Mouse (Mus musculus) forebrain, embryonic 15.5 days (tissue): ENCODE measurements around the gene Snrpd3. TPM values are rescaled to one million over a fixed set of nuclear protein-coding genes. Genes with fewer than 3 reads are reported as not detected.
A peak's percentile ranks its signal among the peaks of the same experiment; 100 is the strongest.

ENCODE experiments used
- ATAC-seq: fragments of 200-750 bp; cut with Nextera tagmentation; replicated peaks from 2 replicates; pipeline ENCODE4 v1.8.0; 2017; ENCODE audit warnings: mild to moderate bottlenecking, moderate TSS enrichment, moderate library complexity
- H3K27ac ChIP-seq: fragments of 300-500 bp; sonication (generic); replicated peaks from 2 replicates; pipeline ENCODE4 v1.5.1; 2015; ENCODE audit warnings: mild to moderate bottlenecking, inconsistent platforms
- H3K27me3 ChIP-seq: fragments of 300-500 bp; sonication (generic); 2 replicates; pipeline ENCODE4 v1.6.1; 2015; ENCODE audit warnings: inconsistent platforms
- H3K36me3 ChIP-seq: fragments of 300-500 bp; sonication (generic); 2 replicates; pipeline ENCODE4 v1.6.1; 2015; ENCODE audit warnings: mild to moderate bottlenecking, inconsistent platforms
- H3K4me1 ChIP-seq: fragments of 300-500 bp; sonication (generic); 2 replicates; pipeline ENCODE4 v1.6.1; 2015; ENCODE audit warnings: inconsistent platforms
- H3K4me2 ChIP-seq: fragments of 300-500 bp; sonication (generic); replicated peaks from 2 replicates; pipeline ENCODE4 v1.6.1; 2015; ENCODE audit warnings: mild to moderate bottlenecking, inconsistent platforms
- H3K4me3 ChIP-seq: fragments of 300-500 bp; sonication (generic); 2 replicates; pipeline ENCODE4 v1.5.1; 2015; ENCODE audit warnings: mild to moderate bottlenecking, inconsistent platforms
- H3K9ac ChIP-seq: fragments of 300-500 bp; sonication (generic); replicated peaks from 2 replicates; pipeline ENCODE4 v1.6.1; 2015; ENCODE audit warnings: mild to moderate bottlenecking, inconsistent platforms
- H3K9me3 ChIP-seq: fragments of 300-500 bp; sonication (generic); 2 replicates; pipeline ENCODE4 v1.6.1; 2016; ENCODE audit warnings: inconsistent platforms
- WGBS: fragments of 180-500 bp; shearing (Covaris S2); methylation state at CpG from one replicate; pipeline ENCODE4 v1.1.7; 2015; ENCODE audit warnings: mixed read lengths; 5-methylcytosine and 5-hydroxymethylcytosine counted together
- polyA plus RNA-seq: library from polyadenylated mRNA; unstranded; fragments of >200 nt; fragmentation: Nextera tagmentation; extraction: Ambion mirVana; gene quantifications from 2 replicates; pipeline ENCODE4 v1.2.1, GENCODE M21; 2015

Gene Snrpd3
- polyA plus RNA-seq, 1 experiment from 2014 or later, result 156 TPM

GRCm38 (mm10) chr10:75547901-75548300 is 30.6 kb downstream of the Snrpd3 start:
- H3K9me3 ChIP-seq, result peaks cover 6% of the 10 kb centered on the region; the same call in 1 of the 2 replicates
- WGBS, result 75% methylated on average over 7 of the region's 7 CpGs
- H3K27ac ChIP-seq, result no peak overlapping the region
- no peak for ATAC-seq
- H3K4me3 ChIP-seq, result no peak overlapping the region
- H3K27me3 ChIP-seq, result no peaks in the 10 kb centered on the region
- no peak overlapping the region for H3K4me2 ChIP-seq
- peaks cover under 1% of the 10 kb centered on the region; the same call in 1 of the 2 replicates for H3K36me3 ChIP-seq
- peaks cover 12% of the 10 kb centered on the region for H3K4me1 ChIP-seq
- no peak overlapping the region for H3K9ac ChIP-seq

- no peak overlapping the region for H3K4me2 ChIP-seq
- no peak overlapping the region for H3K27ac ChIP-seq
- H3K4me1 ChIP-seq, result peaks cover 12% of the 10 kb centered on the region
- no peak overlapping the region for H3K9ac ChIP-seq
- no peaks in the 10 kb centered on the region for H3K27me3 ChIP-seq
- WGBS, result 44% methylated on average over 14 of the region's 14 CpGs
- 0 out of 2 replicates have a peak, but pooled peaks have one; percentile 19 for ATAC-seq
- H3K9me3 ChIP-seq, result peaks cover 6% of the 10 kb centered on the region; the same call in 1 of the 2 replicates
- H3K36me3 ChIP-seq, result peaks cover 6% of the 10 kb centered on the region
- H3K4me3 ChIP-seq, result no peak overlapping the region
Measured at GRCm38 (mm10) chr10:75548486-75548885, 31.1 kb downstream of the Snrpd3 start.

GRCm38 (mm10) chr10:75549886-75550285 is 32.5 kb downstream of the Snrpd3 start:
- Histone ChIP-seq H3K27ac (no peak overlapping the region), H3K4me1 (peaks cover 12% of the 10 kb centered on the region), H3K27me3 (no peaks in the 10 kb centered on the region), H3K4me2 (no peak overlapping the region), H3K36me3 (peaks cover 15% of the 10 kb centered on the region), H3K4me3 (no peak overlapping the region), H3K9me3 (peaks cover 6% of the 10 kb centered on the region; the same call in 1 of the 2 replicates), H3K9ac (no peak overlapping the region)
- no peak for ATAC-seq
- WGBS, result 82% methylated on average over 7 of the region's 7 CpGs

GRCm38 (mm10) chr10:75551175-75551574 is 33.8 kb downstream of the Snrpd3 start:
- Histone ChIP-seq H3K4me1 (peaks cover 18% of the 10 kb centered on the region), H3K4me2 (no peak overlapping the region), H3K4me3 (no peak overlapping the region), H3K27me3 (no peaks in the 10 kb centered on the region), H3K9me3 (no peaks in the 10 kb centered on the region), H3K27ac (no peak overlapping the region), H3K36me3 (peaks cover 15% of the 10 kb centered on the region), H3K9ac (no peak overlapping the region)
- ATAC-seq, result no peak
- WGBS, result 59% methylated on average over 12 of the region's 12 CpGs

GRCm38 (mm10) chr10:75552106-75552505 is 34.8 kb downstream of the Snrpd3 start:
- Histone ChIP-seq H3K9me3 (no peaks in the 10 kb centered on the region), H3K9ac (no peak overlapping the region), H3K27me3 (no peaks in the 10 kb centered on the region), H3K4me2 (no peak overlapping the region), H3K36me3 (peaks cover 15% of the 10 kb centered on the region), H3K4me3 (no peak overlapping the region), H3K27ac (no peak overlapping the region), H3K4me1 (peaks cover 28% of the 10 kb centered on the region)
- WGBS, result 87% methylated on average over 2 of the region's 2 CpGs
- ATAC-seq, result no peak

GRCm38 (mm10) chr10:75552701-75553450 is 35.5 kb downstream of the Snrpd3 start:
- 80% methylated on average over 13 of the region's 13 CpGs for WGBS
- Histone ChIP-seq H3K9me3 (no peaks in the 10 kb centered on the region), H3K27ac (no peak overlapping the region), H3K4me2 (no peak overlapping the region), H3K4me3 (no peak overlapping the region), H3K9ac (no peak overlapping the region), H3K27me3 (no peaks in the 10 kb centered on the region), H3K4me1 (peaks cover 34% of the 10 kb centered on the region), H3K36me3 (peaks cover 15% of the 10 kb centered on the region)
- ATAC-seq, result no peak

GRCm38 (mm10) chr10:75554090-75554489 is 36.7 kb downstream of the Snrpd3 start:
- peaks cover 15% of the 10 kb centered on the region for H3K36me3 ChIP-seq
- WGBS, result 91% methylated on average over 8 of the region's 8 CpGs
- H3K9me3 ChIP-seq, result no peaks in the 10 kb centered on the region
- no peak overlapping the region for H3K4me2 ChIP-seq
- H3K4me1 ChIP-seq, result peaks cover 35% of the 10 kb centered on the region
- H3K4me3 ChIP-seq, result no peak overlapping the region
- no peaks in the 10 kb centered on the region for H3K27me3 ChIP-seq
- H3K9ac ChIP-seq, result no peak overlapping the region
- ATAC-seq, result no peak
- no peak overlapping the region for H3K27ac ChIP-seq

GRCm38 (mm10) chr10:75555557-75555956 is 38.2 kb downstream of the Snrpd3 start:
- H3K27me3 ChIP-seq, result no peaks in the 10 kb centered on the region
- H3K4me1 ChIP-seq, result peaks cover 44% of the 10 kb centered on the region
- 58% methylated on average over 6 of the region's 6 CpGs for WGBS
- no peaks in the 10 kb centered on the region for H3K9me3 ChIP-seq
- no peak overlapping the region for H3K9ac ChIP-seq
- ATAC-seq, result no peak
- no peak overlapping the region for H3K4me3 ChIP-seq
- H3K27ac ChIP-seq, result peak overlapping the region; percentile 71
- no peak overlapping the region for H3K4me2 ChIP-seq
- peaks cover 15% of the 10 kb centered on the region for H3K36me3 ChIP-seq

- ATAC-seq, result peak; percentile 55
- H3K9me3 ChIP-seq, result no peaks in the 10 kb centered on the region
- no peak overlapping the region for H3K4me3 ChIP-seq
- H3K9ac ChIP-seq, result no peak overlapping the region
- H3K36me3 ChIP-seq, result peaks cover 15% of the 10 kb centered on the region
- peaks cover 48% of the 10 kb centered on the region for H3K4me1 ChIP-seq
- 9% methylated on average over 9 of the region's 9 CpGs for WGBS
- peak overlapping the region; percentile 71 for H3K27ac ChIP-seq
- H3K27me3 ChIP-seq, result no peaks in the 10 kb centered on the region
- H3K4me2 ChIP-seq, result no peak overlapping the region
Measured at GRCm38 (mm10) chr10:75556026-75556425, 38.7 kb downstream of the Snrpd3 start.

GRCm38 (mm10) chr10:75558515-75558914 is 41.2 kb downstream of the Snrpd3 start:
- WGBS, result 13% methylated on average over 3 of the region's 3 CpGs
- peak; percentile 53 for ATAC-seq
- Histone ChIP-seq H3K27me3 (no peaks in the 10 kb centered on the region), H3K4me1 (peaks cover 49% of the 10 kb centered on the region), H3K4me3 (peak overlapping the region; percentile 80), H3K4me2 (peak overlapping the region; percentile 97), H3K36me3 (peaks cover 9% of the 10 kb centered on the region), H3K9me3 (no peaks in the 10 kb centered on the region), H3K27ac (peak overlapping the region; percentile 91), H3K9ac (peak overlapping the region; percentile 36; the same call in 1 of the 2 replicates)

GRCm38 (mm10) chr10:75559041-75559675 is 41.8 kb downstream of the Snrpd3 start:
- WGBS, result 3% methylated on average over 14 of the region's 14 CpGs
- peak overlapping the region; percentile 80 for H3K4me3 ChIP-seq
- H3K9ac ChIP-seq, result peak overlapping the region; percentile 94
- H3K36me3 ChIP-seq, result 0 out of 2 replicates have a peak, but pooled peaks cover 2% of the 10 kb centered on the region
- H3K27me3 ChIP-seq, result no peaks in the 10 kb centered on the region
- H3K4me1 ChIP-seq, result peaks cover 49% of the 10 kb centered on the region
- peak overlapping the region; percentile 97 for H3K4me2 ChIP-seq
- H3K9me3 ChIP-seq, result no peaks in the 10 kb centered on the region
- ATAC-seq, result peak; percentile 3
- peak overlapping the region; percentile 91 for H3K27ac ChIP-seq
